Mouse (Mus musculus): ENCODE data around the gene Tmem53. TPM values are rescaled to one million over a fixed set of nuclear protein-coding genes. Genes with fewer than 3 reads are reported as not detected.

The Tmem53 gene
- polyA plus RNA-seq (2017; shearing (Covaris generic)), result not detected

DNA sequence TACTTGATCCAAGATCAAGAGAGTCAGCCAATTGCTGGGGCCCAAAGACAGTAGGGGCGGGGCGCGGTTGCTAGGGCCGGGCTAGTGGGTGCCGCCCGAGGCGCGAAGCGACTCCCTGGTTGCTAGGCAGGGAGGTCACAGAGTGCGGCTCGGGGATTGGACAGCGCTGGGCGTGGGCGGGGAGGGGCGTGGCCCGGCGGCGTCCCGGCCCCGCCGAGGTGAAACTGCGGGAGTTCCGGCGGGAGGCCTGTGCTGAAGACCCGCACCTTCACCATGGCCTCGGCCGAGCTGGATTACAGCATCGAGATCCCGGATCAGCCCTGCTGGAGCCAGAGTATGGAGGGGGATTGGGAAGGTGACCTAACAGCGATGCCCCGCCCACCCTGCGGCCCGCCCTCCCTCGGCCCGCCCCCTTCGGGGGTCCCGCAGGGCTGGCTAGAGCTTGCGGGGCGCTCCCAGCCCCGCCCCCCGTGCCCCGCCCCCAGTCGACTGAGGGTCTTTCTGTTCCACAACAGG lies at the start of gene Tmem53, which contains the start of gene Armh1:
Gene Tmem53, plus strand, starts transcription at position 151 of the 516 bp plus-strand sequence.
Gene Armh1, minus strand, starts transcription at position 325 of the 516 bp plus-strand sequence.

Other genes starting within 250 kb of the Tmem53 start
- 21.4 TPM for gene Eif2b3, start 232.5 kb upstream of the Tmem53 start, polyA plus RNA-seq (2017; shearing (Covaris generic))
- not detected for gene Ptch2, start 155.9 kb upstream of the Tmem53 start, polyA plus RNA-seq (2017; shearing (Covaris generic))
- gene Btbd19, start 126.2 kb upstream of the Tmem53 start, polyA plus RNA-seq (2017; shearing (Covaris generic)), result 22.4 TPM
- not detected for gene Tctex1d4, start 125.2 kb upstream of the Tmem53 start, polyA plus RNA-seq (2017; shearing (Covaris generic))
- gene Plk3, start 118.0 kb upstream of the Tmem53 start, polyA plus RNA-seq (2017; shearing (Covaris generic)), result 59.7 TPM
- 707 TPM for gene Rps8, start 95.7 kb upstream of the Tmem53 start, polyA plus RNA-seq (2017; shearing (Covaris generic))
- not detected for gene Kif2c, start 69.3 kb upstream of the Tmem53 start, polyA plus RNA-seq (2017; shearing (Covaris generic))
- gene Armh1, start 174 bp downstream of the Tmem53 start, polyA plus RNA-seq (2017; shearing (Covaris generic)), result not detected
- 127 TPM for gene Rnf220, start 245.1 kb downstream of the Tmem53 start, polyA plus RNA-seq (2017; shearing (Covaris generic))